Mouse (Mus musculus): ENCODE data around the gene Sgpp1.
A peak's percentile ranks its signal among the peaks of the same experiment; 100 is the strongest.

The Sgpp1 gene

DNA sequence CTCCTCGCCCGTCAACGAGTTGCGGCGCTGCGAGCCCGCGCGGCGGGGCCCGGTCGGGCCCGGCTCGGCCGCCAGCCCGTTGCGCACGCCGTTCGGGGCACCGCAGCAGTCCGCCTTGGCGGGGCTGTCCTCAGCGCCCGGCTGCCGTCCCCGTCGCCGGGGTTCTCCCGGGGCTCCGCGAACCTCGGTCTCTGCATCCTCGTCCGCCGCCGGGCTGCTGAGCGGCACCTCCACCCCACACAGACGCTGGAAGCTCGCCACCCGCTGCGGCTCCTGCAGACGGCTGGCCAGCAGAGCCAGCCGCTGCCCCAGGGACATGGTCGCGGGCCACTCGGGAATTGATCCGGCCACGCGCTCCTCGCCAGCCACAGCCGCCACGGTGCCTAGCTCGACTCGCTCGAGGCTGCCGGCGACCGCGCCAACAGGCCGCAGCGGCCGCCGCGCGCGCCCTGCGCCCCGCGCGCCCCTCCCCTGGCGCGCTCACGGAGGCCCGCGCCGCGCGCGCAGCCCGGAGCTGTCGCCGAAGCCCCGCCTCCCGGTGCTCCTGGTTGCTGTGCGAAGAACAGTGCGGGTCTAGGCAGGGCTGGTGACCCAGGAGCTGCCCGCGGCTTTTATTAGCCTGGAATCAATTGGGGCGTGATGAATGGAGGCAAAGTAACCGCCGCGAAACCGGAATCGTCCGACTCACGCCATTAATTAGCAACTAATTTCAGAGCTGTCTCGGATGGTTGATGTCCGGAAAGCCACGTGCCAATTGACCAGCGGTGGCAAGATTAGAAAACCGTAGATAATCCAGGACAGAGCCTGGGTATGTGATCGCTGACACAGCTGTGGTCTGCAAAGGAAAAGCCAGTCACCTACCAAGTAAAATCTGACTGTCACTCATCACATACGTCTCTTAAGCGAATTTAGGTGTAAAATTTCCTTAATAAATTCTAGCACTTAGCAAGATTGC lies at the start of gene Sgpp1:
Sgpp1 (minus strand) TSS at position 484 of the 955 bp plus-strand sequence.
- peak; percentile 84 for DNase-seq (ENCODE audit: extremely low spot score)

GRCm38 (mm10) chr12:75784271-75784751 lies 48.8 kb upstream of the Sgpp1 start:
- DNase-seq (ENCODE audit: extremely low spot score), result no peak

DNA sequence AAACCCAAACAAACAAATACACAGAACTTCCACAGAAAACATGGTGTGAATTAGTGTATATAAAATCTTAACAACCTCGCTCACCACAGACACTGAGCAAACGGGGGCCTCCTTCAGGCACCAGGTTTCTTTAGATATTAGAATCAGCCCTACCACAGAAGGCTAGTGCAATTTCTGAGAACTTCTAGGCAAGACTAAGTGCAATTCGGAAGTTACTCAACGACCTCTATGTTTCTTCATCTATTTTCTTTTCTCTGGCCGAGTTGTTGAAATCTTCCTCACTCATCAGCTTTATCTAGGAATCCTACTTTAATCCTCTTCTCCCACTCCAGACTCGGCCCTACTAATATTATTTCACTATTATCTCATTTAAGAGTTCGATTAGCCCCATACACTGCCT lies 46.5 kb upstream of the Sgpp1 start:
- no peak for DNase-seq (ENCODE audit: extremely low spot score)

DNA sequence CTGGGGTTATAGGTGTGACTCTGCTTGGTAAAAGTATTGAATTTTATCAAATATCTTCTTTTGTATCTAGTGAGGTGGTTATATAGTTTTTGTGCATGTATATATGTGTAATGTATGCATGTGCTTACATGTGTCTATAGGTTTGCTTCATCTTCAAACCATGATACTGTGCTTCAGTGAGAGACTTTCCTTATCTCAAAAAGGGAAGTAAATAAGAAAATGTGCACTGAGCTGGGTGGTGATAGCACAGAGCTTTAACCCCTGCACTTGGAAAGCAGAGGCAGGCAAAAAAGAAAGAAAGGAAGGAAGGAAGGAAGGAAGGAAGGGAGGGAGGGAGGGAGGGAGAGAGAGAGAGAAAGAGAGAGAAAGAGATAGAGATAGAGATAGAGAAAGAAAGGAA lies 45.9 kb upstream of the Sgpp1 start:
- no peak for DNase-seq (ENCODE audit: extremely low spot score)

DNA sequence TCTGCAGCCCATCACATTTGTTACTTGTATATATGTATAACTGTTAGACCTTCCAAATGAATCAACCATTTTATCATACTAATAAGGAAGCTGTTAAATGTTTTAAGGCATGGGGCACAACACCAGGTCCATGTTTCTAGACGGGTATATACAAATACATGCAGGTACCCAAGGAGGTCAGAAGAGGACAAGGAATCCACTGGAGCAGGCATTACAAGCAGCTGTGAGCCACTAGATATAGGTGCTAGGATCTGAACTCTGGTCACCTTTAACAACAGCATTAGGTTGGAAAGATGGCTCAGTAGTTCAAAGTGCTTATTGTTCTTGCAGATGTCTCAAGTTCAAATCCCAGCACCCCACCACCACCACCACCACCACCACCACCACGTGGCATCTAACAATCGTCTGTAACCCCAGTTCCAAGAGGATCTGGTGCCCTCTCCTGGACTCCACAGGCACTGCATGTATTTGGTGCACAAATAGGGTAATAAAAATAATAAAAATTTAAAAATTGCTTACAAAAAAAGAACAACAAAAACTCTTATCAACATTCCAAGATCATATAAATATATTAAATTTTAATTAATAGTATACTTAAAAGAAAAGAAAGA lies 37.0 kb upstream of the Sgpp1 start:
- peak; percentile 36 for DNase-seq (ENCODE audit: extremely low spot score)

DNA sequence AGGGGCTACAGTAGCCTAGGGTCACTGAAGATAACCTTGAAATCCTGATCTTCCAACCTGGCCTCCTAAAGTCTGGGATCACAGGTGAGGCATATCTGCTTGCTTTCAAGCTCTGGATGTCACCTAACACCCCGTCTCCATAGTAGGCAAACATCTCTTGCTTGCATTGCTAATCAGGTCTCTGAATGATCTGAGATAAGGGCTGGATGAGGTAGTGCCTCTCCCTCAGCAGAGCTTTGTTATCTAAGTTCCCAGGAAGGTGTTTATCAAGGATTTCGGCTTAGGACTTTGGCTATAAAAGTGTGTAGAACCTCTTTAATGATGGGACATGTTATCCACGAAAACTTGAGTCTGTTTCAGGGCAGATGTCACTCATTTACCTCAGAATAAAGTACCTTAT lies 35.9 kb upstream of the Sgpp1 start:
- DNase-seq (ENCODE audit: extremely low spot score), result no peak

- DNase-seq (ENCODE audit: extremely low spot score), result no peak
Measured at GRCm38 (mm10) chr12:75766885-75767317, 31.4 kb upstream of the Sgpp1 start.

DNA sequence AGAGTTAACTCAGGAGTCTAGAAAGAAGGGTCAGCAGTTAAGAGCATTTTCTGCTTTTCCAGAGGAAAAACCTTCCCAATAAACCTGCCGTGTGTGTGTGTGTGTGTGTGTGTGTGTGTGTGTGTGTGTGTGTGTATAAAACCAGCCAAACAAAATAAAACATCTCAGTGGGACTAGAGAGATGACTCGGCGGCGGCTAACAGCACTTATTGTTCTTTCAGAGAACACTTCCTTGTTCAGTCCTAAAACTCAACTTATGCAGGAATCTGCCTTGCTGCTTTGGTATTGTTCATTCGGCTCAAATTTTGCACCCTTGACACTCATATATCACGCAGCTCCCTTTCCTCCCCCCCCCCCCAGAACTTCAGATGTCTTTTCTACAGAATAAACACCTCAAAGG lies 30.9 kb upstream of the Sgpp1 start:
- DNase-seq (ENCODE audit: extremely low spot score), result no peak

- no peak for DNase-seq (ENCODE audit: extremely low spot score)
Measured at GRCm38 (mm10) chr12:75765751-75766150, 30.2 kb upstream of the Sgpp1 start.

DNA sequence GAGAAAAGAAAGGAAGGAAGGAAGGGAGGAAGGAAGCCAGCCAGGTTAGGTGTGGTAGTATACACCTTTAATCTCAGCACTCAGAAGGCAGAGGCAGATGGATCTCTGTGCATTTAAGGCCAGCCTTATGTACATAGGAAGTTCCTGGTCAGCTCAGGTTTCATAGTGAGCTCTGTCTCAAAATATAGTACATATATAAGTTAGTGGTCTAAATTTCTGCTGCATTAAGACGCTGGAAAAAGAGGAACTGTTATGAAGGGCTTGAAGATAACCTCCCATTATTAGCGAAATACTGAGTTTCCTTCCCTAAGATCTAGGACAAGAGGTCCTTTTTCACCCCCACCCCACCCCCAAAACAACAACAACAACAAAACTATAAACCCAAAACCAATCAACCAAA lies 20.9 kb upstream of the Sgpp1 start:
- no peak for DNase-seq (ENCODE audit: extremely low spot score)

GRCm38 (mm10) chr12:75753730-75754129 lies 18.2 kb upstream of the Sgpp1 start:
- DNase-seq (ENCODE audit: extremely low spot score), result no peak

DNA sequence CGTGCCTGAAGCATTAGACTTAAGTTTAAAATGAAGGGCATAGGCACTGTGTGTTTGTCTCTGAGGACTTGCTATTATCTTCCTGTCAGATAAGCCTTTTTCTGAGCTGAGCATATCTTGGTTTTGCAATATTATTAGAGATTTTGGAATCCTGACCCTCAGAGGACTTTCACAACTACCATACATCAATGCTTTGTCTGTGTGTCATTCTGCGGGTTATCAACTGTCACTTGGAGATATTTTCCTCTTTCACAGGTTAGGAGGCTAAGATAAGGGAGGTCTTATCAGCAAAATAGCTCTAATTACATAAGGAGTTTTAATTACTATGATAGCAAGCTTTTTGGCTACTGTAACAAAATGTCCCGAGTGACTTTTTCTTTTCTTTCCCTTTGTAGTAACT lies 16.5 kb upstream of the Sgpp1 start:
- DNase-seq (ENCODE audit: extremely low spot score), result no peak

- no peak for DNase-seq (ENCODE audit: extremely low spot score)
Measured at GRCm38 (mm10) chr12:75748574-75748973, 13.0 kb upstream of the Sgpp1 start.

- DNase-seq (ENCODE audit: extremely low spot score), result no peak
Measured at GRCm38 (mm10) chr12:75745697-75746290, 10.3 kb upstream of the Sgpp1 start.

GRCm38 (mm10) chr12:75742101-75742500 lies 6.6 kb upstream of the Sgpp1 start:
- DNase-seq (ENCODE audit: extremely low spot score), result no peak

DNA sequence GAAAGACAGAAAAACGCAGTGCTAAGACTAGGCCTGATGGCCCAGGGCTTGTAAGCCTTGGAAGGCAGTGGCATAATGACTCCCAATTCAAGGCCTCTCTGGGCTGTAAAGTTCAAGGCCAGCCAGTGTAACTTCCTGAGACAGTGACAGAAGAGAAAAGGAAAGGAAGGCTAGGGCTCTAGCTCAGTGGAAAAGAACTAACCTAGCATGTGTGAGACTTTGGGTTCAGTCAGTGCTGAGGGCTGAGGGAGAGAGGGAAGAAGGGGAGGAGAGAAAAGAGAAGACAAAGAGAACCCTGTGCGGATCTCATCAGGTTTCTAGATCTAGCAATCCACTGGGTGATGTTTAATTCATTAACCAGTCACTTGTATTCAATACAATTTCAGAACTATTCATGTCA lies 5.7 kb upstream of the Sgpp1 start:
- no peak for DNase-seq (ENCODE audit: extremely low spot score)

- no peak for DNase-seq (ENCODE audit: extremely low spot score)
Measured at GRCm38 (mm10) chr12:75740451-75740850, 4.9 kb upstream of the Sgpp1 start.

- no peak for DNase-seq (ENCODE audit: extremely low spot score)
Measured at GRCm38 (mm10) chr12:75739611-75740010, 4.1 kb upstream of the Sgpp1 start.

DNA sequence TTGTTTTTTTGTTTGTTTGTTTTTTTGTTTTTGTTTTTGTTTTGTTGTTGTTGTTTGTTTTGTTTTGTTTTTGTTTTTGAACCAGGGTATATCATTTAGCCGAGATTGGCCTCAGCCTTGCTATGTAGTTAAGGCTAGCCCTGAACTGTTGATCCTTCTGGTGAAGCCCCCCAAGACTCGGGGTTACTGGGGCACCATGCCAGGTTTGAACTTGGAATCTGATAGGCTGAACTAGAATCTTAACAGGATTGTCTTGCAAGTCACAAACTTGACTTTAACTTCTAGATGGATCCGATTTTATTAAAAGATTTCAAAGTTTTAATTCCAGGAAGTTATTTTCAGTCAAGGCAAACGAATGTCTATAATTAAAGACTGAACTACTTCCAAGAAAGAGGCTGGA lies 767 bp upstream of the Sgpp1 start:
- no peak for DNase-seq (ENCODE audit: extremely low spot score)

- DNase-seq (ENCODE audit: extremely low spot score), result peak; percentile 71
Measured at GRCm38 (mm10) chr12:75734891-75735245, 661 bp downstream of the Sgpp1 start.

DNA sequence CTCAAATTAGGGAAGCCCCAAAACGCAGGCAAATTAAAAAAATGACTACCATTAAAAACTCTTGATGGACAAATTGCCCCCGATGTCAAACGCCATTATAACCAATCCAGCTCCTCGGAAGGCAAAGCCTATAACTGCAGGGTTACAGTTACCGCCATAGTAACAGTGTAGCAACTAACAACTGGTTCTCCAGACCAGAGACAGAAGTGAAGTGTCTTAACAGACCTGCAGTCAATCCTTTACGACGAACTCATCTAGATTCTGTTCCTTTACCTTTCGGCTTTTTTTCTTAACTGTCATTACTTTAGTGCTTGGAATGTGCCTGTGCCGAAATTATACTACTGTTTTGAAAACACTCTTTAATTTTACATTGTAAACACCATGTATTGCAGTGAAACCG lies 1.4 kb downstream of the Sgpp1 start:
- DNase-seq (ENCODE audit: extremely low spot score), result no peak

GRCm38 (mm10) chr12:75733331-75734070 lies 2.0 kb downstream of the Sgpp1 start:
- no peak for DNase-seq (ENCODE audit: extremely low spot score)

Measured in embryo, embryonic 9.5 days (tissue).